Mouse (Mus musculus) c-Kit-positive CD71-positive TER-119-positive erythroid progenitor cells, embryonic 14.5 days (primary cell): ENCODE results near the gene Rpl41.
"Not testable (repeated sequence)": the region's sequence is repeated elsewhere in the genome, so short reads cannot be mapped to it uniquely, and the experiment has no call there.

Source experiments
- DNase-seq: peaks from one replicate; pipeline ENCODE4 v3.0.0-alpha.2; 2013; ENCODE audit warnings: low spot score

The Rpl41 gene

DNA sequence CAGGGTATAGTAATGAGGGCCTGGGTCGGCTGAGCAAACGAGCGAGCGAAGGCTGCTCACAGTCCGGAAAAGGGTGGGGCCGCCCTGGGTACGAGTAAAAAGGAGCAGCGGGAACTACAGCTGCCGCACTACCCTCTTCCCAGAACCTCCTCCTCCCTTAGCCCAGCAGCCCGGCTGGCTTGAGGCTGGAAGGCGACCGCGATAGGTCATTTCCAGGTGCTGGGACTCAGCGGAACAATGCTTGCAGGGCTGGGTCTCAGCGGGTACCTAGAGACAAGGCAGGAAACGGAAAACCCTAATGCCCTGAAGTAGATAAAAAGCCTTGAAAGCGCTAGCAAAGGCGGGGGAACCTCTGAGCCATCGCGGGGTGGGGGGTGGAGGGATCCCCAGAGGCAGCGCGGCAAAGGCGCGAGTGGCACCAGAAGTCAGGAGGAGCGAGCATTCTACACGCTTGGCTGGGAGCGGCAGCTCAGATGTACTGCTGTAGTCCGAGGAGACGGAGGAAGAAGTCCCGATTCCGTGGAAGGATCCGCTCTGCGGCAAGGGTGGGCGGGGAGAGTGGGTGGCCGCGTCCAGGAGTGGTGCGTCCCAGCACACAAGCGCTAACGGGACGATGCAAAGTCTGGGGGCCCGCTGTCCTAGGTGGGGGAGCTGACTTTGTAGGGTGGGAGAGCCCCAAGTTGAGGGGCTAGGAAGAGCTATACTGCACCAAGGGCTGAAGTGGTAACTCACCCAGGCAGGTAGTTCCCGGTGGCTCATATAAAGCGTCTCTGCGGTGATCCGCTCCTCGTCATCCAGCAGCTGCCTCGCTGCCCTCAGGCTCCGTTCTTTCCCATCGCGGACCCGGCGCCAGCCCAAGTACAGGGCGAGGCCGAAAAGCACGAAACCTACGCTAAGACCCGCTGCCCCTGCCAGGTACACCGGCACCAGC, 24.1 kb downstream of the Rpl41 start:
- DNase-seq: peak; percentile 52

DNA sequence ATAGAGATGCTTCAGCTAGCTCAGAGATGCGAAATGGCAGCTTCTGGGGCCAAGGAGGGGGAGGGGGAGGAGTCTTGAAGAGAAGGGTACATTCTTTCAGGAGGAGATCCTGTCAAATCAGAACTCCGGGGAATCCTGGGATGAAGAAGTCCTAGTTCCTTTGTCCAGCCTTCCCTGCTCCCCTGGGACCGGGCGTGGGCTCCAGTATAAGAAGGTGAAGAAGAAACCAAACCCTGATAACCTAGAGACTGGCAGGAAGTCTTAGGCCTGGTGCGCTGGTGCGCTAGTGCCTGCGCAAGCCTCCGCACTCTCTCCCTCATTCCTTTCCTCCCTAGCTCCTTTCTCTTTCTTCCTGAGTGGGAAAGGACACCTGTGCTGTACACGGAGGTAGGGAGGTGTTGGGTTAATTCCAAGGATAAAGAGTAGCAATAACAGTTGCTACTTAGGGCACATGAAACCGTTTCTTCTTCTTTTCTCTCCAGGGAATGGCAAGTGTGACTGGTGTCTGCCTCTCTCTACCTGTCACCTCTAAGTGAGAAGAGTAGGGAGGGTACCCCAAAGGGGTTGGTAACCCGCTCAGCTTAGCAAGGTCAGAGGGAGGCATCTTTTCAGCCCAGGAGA, 24.9 kb downstream of the Rpl41 start:
- DNase-seq: no peak

DNA sequence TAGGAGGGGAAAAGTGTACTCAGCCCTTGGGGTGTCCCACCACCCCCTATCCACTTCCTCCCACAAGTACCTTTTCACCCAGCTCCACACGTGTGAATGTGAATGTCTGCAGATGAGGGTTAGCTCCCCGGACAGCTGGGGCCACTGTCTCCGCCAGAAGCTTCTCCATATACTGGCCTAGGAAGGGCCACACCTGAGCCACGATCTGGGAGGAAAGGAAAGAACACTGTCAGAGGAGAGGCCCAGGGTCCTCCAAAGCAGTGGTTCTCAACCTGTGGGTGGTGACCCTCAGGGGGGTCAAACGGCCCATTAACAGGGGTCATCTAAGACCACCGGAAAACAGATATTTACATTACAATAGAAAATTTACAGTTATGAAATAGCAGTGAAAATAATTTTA, 26.8 kb downstream of the Rpl41 start:
- DNase-seq: no peak

DNA sequence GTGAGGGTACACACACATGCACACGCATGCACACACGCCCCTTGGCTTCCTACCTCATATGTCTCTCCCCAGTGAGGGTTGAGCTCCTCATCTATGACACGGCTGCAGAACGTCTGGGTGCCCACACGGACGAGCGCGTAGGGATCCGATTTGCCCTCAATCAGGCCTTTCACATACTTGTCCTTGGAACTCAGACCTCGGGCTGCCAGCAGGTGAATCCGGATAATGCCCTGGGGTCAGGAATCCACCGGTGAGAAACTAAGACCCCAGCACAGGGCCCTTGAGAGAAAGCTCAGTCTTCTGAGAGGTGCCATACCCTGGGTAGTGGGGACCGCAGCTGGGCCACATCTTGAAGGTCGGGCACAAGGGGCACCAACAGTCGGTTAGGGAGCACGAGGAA, 28.5 kb downstream of the Rpl41 start:
- no peak for DNase-seq

DNA sequence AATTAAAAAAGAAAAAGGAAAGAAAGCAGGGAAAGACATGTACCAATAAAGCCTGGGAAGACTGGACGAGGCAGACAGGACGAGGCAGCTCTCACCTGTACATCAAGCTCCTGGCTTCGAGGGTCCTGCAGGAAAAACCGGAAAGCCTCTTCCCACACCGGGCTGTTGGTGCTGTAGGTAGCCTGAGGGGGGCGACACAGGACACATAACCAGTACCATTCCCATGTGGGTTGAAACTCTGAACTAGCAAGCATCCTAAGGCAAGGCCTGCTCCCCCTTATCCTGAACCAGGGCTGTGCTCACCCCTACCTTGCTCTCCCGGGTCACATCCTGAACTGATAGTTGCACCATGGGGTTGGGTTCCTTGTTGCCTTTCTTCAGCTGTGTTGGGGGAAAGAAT, 30.3 kb downstream of the Rpl41 start:
- no peak for DNase-seq

DNA sequence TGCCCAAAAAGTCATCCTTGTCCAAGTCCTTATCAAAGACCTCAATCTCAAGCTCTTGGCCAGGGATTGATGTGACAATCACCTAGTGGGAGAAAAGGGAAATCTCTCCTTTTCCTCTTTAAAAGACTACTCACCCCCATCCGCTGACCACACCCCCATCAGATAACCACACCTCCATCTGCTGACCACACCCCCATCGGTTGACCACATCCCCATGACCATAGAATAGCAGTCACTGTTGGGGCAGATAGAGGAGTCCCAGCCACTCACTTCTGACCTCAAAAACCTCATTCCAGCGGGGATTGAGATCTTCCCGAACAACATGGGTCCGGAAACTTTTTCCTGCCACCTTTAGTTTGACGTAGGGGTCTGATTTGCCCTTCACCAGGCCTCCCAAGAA, 32.4 kb downstream of the Rpl41 start:
- DNase-seq: no peak

DNA sequence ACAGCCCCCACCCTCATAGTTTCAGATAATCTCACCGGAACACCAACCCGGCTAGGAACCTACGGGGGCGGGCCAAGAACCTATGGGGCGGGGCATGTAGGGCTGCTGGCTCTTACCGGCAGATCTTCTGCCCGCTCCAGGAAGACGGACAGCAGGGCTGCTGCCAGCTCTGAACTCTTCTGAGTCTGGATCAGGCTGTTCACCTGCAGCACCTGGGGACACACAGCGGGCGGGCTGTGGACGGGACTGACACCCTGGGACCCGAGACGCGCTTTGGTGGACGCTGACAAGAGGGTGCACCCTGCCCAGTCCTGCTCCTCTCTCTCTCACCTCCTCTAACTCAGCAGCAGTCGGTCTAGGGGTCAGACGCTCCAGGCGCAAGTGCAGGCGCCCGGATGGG, 33.1 kb downstream of the Rpl41 start:
- DNase-seq: no peak

DNA sequence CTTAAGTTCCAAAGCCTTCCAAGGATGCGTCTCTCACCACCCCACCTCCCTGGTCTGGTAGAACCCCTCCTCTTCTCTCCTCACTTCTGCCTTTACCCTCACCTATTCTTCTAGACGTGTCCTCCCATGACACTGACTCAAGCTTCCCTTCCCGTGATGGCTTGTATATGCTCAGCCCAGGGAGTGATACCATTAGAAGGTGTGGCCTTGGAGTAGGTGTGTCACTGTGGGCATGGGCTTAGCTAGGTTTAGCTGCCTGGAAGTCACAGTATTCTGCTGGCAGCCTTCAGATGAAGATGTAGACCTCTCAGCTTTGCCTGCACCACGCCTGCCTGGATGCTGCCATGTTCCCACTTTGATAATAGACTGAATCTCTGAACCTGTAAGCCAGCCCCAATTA, 34.1 kb downstream of the Rpl41 start:
- no peak for DNase-seq

DNA sequence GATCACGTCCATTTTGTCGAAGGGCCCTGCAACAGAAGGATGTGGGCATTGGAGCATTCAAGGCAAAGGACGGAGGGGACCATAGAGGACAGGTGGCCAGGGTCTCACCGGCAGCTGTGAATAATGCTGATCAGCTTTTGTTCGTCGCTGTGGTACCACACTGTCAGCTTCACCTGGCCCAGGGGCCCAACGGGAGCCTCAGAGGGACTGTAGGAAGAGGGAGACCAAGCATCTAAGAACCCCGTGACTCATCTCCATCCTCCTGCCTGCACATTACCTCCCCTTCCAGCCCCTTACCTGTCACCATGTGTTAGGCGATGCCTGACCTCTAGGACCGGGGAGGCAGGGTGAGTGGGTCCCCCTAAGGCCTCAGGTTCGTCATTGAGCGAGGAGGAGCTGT, 37.3 kb downstream of the Rpl41 start:
- no peak for DNase-seq

DNA sequence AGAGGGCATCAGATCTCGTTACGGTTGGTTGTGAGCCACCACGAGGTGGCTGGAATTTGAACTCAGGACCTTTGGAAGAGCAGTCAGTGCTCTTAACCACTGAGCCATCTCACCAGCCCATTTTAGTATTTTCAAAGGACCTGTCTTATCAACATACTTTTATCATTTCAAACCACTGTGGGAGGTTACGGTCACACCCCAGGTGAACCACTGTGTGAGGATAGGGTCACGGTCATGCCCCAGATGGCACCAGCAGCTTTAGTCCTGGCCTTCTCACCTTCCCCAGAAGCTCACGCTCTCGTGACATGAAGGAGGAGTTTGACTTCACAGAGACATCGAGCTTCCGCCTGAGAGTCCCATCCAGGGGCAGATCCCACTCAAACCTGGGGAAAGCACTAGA, 37.9 kb downstream of the Rpl41 start:
- DNase-seq: no peak

DNA sequence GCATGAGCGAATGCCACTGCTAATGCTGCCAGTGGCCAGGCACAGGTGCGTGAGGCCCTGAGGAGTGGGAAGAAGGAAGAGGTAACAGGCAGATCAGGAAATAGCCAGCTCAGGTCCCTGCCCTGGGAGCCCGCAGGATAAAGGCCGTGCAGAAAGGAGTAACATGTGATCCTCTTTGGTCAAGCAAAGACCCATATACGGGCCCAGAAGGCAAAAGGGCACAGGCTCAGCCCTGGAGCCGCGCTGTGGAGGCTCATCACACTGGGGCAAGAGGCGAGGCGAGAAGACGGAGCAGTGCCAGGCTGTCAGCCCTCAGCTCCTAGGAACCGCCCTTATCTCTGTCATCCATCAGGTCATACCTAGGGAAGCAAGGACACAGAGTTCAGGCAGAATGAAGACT, 38.8 kb downstream of the Rpl41 start:
- no peak for DNase-seq

DNA sequence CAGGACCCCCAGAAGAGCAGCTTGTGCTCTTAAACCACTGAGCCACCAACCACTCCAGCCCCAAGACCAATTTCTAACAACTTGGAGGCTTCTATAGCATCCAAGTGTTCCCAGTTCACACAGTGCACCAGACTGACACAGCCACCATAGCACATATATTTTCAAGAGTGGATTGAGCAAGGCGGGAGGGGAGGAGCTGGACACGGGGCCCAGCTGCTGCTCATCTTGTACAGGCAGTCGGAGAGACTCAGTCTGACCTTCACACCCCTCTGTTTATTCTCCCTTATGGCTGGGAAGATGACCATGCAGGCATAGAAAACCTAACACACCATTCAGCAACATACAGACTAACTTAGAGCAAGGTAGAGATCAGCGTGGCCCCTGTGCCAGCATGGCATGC, 39.3 kb downstream of the Rpl41 start:
- DNase-seq: no peak

DNA sequence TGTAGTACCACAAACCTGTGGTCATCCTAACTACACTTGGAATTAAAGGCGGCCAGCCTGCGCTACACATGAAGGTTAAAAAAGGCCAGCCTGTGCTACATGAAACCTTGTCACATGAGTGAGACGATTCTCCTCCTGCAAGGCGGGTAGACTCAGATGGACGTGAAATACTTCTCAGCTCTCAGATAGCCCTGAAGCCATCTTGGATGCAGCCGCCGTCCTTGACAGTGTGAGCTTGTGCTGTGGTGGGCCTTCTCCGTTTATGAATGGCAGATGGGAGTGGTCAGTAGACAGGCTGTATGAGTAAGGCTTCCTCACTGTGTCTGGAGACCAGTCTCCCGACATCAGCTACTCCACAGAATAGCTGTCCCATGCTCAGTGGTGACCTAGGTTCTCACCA, 39.9 kb downstream of the Rpl41 start:
- no peak for DNase-seq

DNA sequence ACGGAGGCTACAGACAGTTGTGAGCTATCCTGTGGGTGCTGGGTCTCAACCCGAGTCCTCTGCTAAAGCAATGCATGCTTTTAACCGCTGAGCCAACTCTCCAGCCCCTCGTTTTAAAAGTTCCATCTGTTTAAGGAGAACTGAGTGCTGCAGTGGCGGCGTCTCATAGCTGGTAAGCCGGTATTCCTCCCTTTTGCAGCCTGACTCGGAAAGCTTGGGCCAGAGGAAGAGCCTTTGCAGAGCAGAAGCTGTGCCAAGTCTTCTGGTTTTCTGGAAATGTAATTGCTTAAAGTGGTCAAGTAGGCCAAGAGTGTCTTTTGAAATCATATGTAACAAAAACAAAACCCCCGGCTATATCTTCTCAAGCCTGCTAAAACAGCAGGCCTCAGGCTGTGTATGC, 40.8 kb downstream of the Rpl41 start:
- no peak for DNase-seq

DNA sequence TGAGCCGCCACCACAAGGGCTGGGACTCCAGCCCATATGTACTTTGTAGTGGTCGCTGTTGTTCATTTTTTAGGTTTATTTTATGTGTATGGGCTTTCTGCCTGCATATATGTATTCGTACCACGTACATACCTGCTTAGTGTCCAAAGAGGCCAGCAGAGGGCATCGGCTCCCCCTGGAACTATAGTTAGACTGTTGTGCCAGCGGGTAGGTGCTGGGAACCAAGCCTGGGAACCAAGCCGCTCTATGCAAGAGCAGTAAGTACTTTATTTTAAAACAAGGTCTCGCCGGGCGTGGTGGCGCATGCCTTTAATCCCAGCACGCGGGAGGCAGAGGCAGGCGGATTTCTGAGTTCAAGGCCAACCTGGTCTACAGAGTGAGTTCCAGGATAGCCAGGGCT, 43.1 kb downstream of the Rpl41 start:
- DNase-seq: no peak

DNA sequence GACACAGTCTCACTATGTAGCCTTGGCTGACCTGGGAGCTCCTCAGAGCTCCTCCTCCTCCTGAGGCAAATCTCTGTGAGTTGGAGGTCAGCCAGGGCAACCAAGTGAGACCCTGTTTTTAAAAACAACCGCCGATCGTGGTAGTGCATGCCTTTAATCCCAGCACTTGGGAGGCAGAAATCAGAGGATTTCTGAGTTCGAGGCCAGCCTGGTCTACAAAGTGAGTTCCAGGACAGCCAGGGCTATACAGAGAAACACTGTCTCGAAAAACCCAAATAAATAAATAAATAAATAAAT, 43.8 kb downstream of the Rpl41 start:
- not testable (repeated sequence) for DNase-seq

DNA sequence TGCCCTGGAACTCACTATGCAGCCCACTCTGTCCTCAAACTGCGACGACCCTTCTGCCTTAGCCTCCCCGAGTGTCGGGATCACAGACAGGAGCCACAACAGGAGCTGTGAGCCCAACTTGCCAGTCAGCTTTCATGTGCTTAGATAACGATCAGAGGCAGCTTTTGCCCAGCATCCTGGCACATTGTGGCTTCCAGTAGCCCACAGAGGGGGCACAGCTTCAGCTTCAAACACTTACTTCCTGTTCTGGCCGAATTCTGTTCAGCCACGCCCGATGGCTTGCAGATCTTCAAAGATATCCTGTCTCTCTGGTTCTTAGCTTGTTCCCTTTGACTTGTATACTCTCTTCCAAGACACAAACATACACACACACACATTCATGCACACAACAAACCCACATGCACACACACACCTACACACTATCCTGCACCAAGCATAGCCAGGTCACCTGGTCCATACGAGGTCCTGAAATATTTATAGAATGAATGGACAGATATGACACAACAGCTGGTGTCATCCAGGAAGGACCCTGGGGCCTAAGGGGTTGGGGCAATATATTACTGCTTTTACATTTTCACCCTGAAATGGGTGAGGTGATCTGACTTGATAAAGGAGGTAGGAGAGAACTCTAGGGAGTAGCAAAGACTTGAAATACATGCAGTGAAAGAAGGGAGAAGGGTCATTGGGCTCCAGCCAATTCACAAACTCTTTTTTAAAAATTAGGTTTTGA, 44.3 kb downstream of the Rpl41 start:
- DNase-seq: no peak

DNA sequence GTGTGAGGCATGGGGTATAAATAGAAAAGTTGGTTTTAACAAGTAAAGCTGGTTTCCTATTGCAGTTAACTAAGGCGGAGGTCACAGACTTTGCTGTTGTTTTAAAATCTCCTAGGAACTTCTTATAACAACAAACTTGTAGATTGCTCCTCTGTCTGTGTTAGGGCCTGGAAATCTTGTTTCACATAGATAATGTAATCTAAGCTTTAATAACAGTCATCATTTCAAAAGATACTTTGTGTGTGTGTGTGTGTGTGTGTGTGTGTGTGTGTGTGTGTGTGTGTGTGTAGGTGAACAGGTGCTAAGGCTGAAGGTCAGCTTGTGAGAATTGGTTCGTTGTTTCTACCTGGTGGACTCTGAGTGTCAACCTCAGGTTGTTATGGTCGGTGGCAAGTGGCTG, 45.1 kb downstream of the Rpl41 start:
- DNase-seq: no peak

DNA sequence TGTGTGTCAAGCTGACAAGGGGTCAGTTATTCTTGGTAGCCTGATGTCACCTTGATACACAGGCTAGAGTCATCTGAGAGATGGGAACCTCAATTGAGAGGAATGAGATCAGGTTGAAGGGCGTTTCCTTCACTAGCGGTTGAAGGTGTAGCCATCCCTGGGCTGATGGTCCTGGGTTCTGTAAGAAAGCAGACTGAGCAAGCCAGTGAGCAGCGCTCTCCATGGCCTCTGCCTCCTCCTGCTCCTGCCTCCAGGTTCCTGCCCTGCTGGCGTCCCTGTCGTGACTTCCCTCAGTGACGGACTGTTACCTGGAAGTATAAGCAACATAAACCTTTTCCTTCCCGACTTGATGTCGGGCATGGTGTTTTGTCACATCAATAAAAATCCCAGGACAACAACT, 45.6 kb downstream of the Rpl41 start:
- no peak for DNase-seq

DNA sequence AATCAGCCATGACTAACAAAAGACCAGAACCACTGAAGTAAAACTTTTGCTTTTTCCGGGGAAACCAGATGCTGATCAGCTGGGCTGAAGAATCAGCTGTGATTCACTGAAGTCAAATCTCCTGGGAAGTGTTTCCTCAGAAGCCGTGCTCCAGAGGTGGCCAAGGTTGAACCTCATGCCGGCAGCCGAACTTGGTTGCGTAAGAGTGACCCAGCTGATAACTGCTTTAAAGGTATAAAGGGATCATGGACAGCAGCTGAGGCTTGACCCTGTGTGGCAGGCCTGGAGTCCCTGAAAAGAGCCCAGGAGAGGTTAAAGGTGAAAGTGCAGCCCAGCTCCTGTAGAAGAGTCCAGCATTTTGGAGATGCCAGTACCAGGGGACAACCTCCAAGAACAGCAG, 46.8 kb downstream of the Rpl41 start:
- DNase-seq: no peak

DNA sequence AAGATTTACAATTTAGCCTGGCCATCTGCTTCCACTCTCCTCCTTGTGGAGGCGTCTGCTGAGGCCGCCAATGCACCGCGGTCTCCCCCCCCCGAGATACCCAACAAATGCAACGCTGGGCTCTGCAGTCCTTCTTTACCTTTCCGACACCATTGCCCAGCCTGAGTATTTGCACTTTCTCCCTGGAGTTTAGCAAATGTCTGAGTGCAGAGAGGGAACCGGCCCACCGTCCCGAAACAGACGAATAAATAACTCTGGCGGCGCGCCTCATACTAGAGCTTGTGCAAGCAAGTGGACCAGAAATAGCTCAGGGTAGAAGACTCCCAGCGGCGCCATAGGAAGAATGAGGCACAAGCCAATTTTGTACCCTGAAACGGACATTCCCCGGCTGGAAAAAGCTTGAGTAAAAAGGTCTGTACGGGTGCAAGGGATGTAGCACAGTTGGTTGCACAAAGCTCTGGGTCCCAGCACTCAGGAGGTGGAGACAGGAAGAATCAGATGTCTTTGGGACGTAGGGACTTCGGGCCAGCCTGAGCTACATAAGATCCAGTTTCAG, 49.9 kb downstream of the Rpl41 start:
- DNase-seq: peak; percentile 47

DNA sequence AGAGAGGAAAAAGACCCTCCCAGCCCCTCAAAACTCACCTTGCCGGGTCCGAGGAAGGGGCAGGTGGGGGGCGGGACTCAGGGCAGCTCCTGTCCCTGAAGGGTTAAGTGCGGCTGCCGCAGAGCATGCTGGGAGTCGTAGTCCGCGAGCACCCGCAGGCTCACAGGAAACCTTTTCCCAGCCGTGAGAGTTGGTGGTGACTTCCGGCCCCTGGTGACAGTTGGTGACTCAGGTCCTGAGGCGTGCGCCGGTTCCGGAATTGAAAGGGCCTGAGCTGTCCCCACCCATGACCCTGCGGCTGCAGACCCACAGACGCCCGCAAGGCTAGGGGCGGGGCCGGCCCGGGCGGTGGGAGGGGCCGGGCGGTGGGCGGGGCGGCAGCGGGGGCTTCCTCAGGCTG, 50.5 kb downstream of the Rpl41 start, which contains the start of gene Myl6b:
Gene Myl6b, minus strand, starts transcription at position 96 of the 400 bp plus-strand sequence.
- DNase-seq: peak; percentile 92
